Mouse (Mus musculus): ENCODE measurements around the gene Grk4.

- no peak for TF ChIP-seq GATA1 (IDR thresholded peaks at IDR 0.05; ENCODE audit: borderline replicate concordance, low read length)
- TF ChIP-seq FLI1 (IDR thresholded peaks at IDR 0.05; ENCODE audit: low read length): no peak
Observed at GRCm38 (mm10) chr5:34714816-34715215, 54.6 kb downstream of the Grk4 start.

All from megakaryocyte, embryonic 14.5 days (primary cell).